Mouse (Mus musculus): Measurements from ENCODE around the gene Dpagt1.
"Not testable (repeated sequence)": the region's sequence is repeated elsewhere in the genome, so short reads cannot be mapped to it uniquely, and the experiment has no call there.

Dpagt1 gene
- long read RNA-seq, experiment 1, transcript Dpagt1-201 (9 exons, 2,205 nt), result major isoform, 9 of 21 reads
- long read RNA-seq, experiment 1, partial matches to known transcripts, result 10 of 21 reads
- long read RNA-seq, experiment 1, other reads (novel, unspliced or antisense), result 2 of 21 reads
- long read RNA-seq, experiment 2, transcript Dpagt1-201 (9 exons, 2,205 nt), result major isoform, 5 of 16 reads
- long read RNA-seq, experiment 2, partial matches to known transcripts, result 7 of 16 reads
- long read RNA-seq, experiment 2, other reads (novel, unspliced or antisense), result 3 of 16 reads

- intact Hi-C loops (cut with DNase I), result no loop called here
Observed at GRCm38 (mm10) chr9:44325768-44326370, at the start of gene Dpagt1. Dpagt1 (plus strand) TSS chr9:44326019.

- intact Hi-C loops (cut with DNase I), result no loop called here
Observed at GRCm38 (mm10) chr9:44283183-44283582, 42.6 kb upstream of the Dpagt1 start.

GRCm38 (mm10) chr9:44286256-44286850 is 39.5 kb upstream of the Dpagt1 start:
- intact Hi-C loops (cut with DNase I), result no loop called here

GRCm38 (mm10) chr9:44287003-44287400 is 38.8 kb upstream of the Dpagt1 start:
- intact Hi-C loops (cut with DNase I), result no loop called here

GRCm38 (mm10) chr9:44287401-44288075 is 38.3 kb upstream of the Dpagt1 start:
- intact Hi-C loops (cut with DNase I), result no loop called here

GRCm38 (mm10) chr9:44288076-44288958 is 37.5 kb upstream of the Dpagt1 start, which contains the start of gene Abcg4:
Abcg4 (minus strand) TSS chr9:44288615.
- intact Hi-C loops (cut with DNase I), result no loop called here

GRCm38 (mm10) chr9:44288959-44289291 is 36.9 kb upstream of the Dpagt1 start:
- intact Hi-C loops (cut with DNase I), result no loop called here

- intact Hi-C loops (cut with DNase I), result loop anchor here (5.0 kb wide), 1 partner anchor 65 kb away; no protein-coding TSS in a partner anchor
Observed at GRCm38 (mm10) chr9:44292490-44292889, 33.3 kb upstream of the Dpagt1 start.

GRCm38 (mm10) chr9:44300001-44300400 is 25.8 kb upstream of the Dpagt1 start:
- intact Hi-C loops (cut with DNase I), result not testable (repeated sequence)

- intact Hi-C loops (cut with DNase I), result no loop called here
Observed at GRCm38 (mm10) chr9:44305466-44306079, 20.2 kb upstream of the Dpagt1 start, which contains the start of gene Hinfp. Hinfp (minus strand) TSS chr9:44305671.

- intact Hi-C loops (cut with DNase I), result no loop called here
Observed at GRCm38 (mm10) chr9:44306532-44306931, 19.3 kb upstream of the Dpagt1 start.

GRCm38 (mm10) chr9:44307248-44307647 is 18.6 kb upstream of the Dpagt1 start:
- intact Hi-C loops (cut with DNase I), result no loop called here

- intact Hi-C loops (cut with DNase I), result no loop called here
Observed at GRCm38 (mm10) chr9:44309756-44310155, 16.1 kb upstream of the Dpagt1 start.

- intact Hi-C loops (cut with DNase I), result no loop called here
Observed at GRCm38 (mm10) chr9:44310750-44311135, 15.1 kb upstream of the Dpagt1 start.

GRCm38 (mm10) chr9:44311136-44312134 is 14.4 kb upstream of the Dpagt1 start:
- intact Hi-C loops (cut with DNase I), result no loop called here

GRCm38 (mm10) chr9:44313476-44314256 is 12.2 kb upstream of the Dpagt1 start:
- intact Hi-C loops (cut with DNase I), result no loop called here

- intact Hi-C loops (cut with DNase I), result no loop called here
Observed at GRCm38 (mm10) chr9:44314257-44314547, 11.6 kb upstream of the Dpagt1 start.

- intact Hi-C loops (cut with DNase I), result no loop called here
Observed at GRCm38 (mm10) chr9:44314910-44315309, 10.9 kb upstream of the Dpagt1 start.

- intact Hi-C loops (cut with DNase I), result no loop called here
Observed at GRCm38 (mm10) chr9:44317452-44317851, 8.4 kb upstream of the Dpagt1 start.

Measured in adrenal gland (tissue).